Mouse (Mus musculus): ENCODE results near the gene Rnf185.

The Rnf185 gene

DNA sequence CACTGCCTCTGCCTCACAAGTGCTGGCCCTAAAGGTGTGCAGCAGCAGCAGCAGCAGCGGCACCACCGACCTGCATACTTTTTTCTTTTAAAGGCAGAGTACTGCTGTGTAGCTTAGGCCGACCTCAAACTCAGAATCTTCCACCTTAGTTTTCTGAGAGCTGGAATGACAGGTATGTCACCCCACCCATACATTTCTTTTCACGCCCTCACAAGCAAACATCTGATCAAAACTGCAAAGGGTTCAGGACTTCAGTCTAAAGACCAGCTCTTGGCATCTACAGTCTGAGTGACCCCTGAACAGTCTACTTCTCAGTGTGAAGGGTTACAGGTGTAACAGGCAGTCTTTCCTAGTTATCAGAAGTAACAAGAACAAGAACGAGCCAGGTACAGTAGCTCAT lies 61.4 kb downstream of the Rnf185 start:
- no peak for DNase-seq

GRCm38 (mm10) chr11:3389996-3390395 lies 62.2 kb downstream of the Rnf185 start:
- DNase-seq: no peak

- no peak for DNase-seq
These were observed 64.5 kb downstream of the Rnf185 start for GRCm38 (mm10) chr11:3387482-3388196.

DNA sequence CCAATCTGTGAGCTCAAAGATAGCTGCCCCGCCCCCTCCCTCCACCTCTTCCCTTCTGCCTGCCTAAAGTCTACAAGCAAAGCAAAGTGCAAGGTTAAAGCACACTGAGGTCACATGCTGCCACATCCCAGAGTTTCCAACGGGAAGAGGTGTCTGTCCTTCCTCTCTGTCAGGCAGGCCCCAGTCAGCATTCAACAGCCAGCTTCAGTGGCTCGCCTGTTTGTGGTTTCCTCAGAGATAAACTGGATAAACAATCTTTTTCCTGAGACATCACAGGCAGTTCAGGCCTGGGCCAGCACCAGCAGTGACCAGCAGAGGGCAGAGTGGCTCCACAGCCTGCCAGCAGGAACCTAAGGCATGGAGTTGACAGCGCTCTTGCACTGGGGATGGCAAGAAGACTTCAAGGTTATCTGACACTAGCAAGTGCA lies 65.2 kb downstream of the Rnf185 start:
- DNase-seq: peak; percentile 84

DNA sequence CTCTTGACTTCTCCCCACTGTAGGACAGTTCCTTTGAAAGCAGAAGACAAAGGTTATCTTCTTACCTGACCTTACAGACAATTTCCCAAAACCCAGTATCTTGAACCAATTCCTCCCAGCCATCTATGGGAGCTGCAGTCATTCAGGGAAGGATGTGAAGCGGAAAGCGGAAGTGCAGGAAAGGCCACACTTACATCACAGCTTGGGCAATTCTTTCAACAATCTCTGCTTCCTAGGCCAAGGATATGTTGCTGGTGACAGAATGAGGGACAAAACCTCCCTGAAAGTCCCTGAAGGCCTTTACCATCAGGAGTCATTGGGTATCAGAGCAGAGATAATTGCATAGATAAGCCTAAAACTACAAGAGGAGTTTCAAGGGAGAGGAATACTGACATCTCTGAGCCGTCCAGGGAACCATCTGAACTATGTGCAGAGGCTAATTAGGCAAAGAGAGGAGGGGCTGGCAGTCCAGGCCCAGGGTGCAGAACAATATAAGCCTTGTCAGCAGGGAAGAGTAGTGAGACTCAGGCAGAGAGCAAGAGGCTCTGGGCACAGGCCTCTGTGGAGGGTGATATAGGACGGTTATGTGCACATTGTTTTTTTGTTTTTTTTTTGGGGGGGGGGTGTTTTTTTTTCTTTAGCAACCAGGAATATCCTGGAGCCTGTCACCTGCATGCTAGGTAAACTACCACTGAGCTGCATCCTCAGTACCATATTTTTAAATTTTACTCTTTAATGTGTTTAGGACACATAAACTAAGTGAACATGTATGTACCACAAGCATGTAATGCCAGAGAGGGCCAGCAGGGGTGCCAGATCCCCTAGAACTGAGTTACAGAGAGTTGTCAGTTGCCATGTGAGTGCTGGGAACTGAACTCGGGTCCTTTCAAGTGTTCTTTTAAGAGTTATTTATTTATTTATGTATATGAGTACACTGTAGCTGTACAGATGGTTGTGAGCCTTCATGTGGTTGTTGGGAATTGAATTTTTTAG lies 69.3 kb downstream of the Rnf185 start:
- DNase-seq: no peak

- DNase-seq: no peak
These were observed 70.9 kb downstream of the Rnf185 start for GRCm38 (mm10) chr11:3381148-3381814.

DNA sequence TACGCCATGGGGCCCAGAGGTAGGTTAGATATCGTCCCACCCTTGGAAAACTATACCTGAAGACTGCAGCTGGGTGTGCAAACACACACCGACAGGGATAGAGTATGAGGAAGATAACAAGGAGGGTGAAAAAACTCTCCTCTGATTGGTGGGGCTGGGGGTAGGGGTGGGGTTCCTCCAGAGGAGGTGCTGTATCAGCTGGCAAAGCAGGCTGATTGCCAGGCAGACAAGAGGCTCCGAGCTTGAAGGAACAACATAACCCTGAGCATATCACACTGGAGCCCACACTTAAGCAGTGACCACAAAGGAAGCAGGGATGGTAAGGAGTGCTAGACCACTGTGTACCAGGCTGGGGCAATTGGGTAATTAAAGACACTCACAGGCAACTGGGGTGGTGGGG lies 72.7 kb downstream of the Rnf185 start:
- DNase-seq: no peak

DNA sequence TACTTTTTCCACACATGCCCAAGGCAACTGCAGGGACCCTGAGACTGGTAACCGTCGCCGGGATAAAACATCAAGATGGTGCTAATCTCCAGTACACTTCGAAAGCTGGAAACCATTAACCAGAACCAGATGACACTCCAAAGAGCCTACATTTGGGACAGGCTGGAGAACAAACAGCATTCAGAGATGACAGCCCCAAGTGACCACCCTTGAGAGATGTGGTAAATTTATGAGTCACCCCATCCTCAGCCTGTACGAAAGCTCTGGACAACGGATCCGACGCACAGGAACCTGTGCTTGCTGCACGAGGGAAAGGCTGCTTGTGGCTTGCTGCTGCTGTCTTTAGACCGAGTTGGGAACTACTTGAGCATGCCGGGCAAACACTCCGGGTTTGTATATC lies 77.4 kb downstream of the Rnf185 start:
- no peak for DNase-seq

DNA sequence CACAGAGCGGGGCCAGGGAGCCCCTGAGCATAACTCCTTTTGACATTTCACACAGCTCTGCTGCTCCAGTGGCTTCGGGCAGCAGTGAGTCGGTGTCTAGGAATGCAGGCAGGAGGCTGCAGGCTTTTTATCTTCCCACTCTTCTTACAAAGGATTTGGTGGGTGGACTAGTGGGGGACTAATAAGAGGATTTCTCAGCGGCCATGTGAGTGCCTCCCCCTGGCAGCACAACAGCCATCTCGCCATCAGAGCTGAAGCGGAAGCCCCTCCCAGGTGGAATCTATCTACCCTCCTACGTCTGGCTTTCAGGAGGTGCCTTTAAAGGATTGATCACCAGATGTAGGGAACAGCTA lies 77.9 kb downstream of the Rnf185 start:
- DNase-seq: no peak

DNA sequence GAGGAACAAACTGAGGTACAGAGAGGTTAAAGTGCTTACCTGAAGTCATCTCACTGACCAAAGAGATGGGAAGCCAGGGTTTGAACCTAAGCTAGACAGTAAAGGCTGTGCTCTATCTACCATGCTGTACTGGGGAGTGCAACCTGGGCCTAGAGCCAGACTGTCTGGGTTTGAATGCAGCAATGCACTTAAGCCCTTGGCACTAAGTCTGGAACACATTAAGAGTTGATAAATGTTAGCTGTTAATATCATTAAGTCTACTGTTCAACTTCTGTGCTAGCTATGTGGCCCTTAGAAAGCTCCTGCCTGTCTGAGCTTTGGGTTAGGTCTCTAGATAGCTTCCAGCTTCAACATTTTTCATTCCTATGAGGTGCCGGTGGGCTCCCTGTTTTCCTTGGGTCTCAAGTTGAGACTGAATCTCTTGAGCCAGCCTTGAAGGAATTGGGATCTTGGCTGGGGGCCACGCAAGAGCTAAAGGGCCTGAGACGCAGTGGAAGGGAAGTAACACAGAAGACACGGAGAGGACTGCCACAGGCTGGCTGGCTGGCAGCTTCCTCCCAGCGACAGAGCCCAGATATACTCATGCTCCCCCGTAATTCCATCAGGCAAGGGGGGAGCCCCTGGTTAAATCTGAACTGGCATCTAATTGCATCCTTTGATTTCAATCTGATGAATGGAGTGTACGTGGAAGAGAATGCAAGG lies 78.4 kb downstream of the Rnf185 start:
- DNase-seq: no peak

DNA sequence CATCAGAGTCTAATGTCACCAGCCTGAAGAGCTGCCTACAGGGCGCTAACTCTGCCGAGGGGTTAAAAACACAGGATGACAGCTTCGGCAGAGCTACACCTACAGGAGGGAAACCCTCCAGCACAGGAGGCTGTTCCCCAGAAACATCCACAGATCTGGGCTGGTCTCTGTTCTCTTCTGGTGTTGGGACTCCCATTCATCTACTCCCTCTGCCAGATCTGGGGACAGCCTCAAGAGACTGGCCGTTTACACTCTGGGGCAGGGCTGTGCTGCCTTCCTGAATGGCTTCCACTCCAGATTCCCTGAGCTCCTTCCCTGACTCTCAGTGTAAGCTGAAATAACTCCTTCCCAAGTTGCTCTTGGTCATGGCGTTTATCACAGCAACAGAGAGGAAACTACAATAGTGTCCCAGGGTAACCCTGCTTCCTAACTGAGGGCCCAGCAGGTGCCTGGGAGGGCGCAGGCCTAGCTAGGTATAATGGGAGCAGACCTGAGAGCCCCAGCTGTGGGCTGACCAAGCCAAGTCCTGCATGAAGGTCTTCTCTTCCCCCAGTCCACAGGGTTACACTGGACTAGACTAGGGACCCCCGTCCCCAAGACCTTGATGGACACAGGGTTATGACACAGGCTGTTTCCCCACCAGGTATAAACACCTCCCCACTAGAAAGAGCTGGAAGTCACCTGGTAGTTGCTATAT lies 80.4 kb downstream of the Rnf185 start:
- no peak for DNase-seq

- DNase-seq: peak; percentile 74
These were observed 81.1 kb downstream of the Rnf185 start for GRCm38 (mm10) chr11:3370928-3371598.

GRCm38 (mm10) chr11:3370162-3370561 lies 82.0 kb downstream of the Rnf185 start:
- no peak for DNase-seq

- DNase-seq: no peak
These were observed 82.7 kb downstream of the Rnf185 start for GRCm38 (mm10) chr11:3369449-3369848.

- DNase-seq: no peak
These were observed 83.2 kb downstream of the Rnf185 start for GRCm38 (mm10) chr11:3368983-3369382.

DNA sequence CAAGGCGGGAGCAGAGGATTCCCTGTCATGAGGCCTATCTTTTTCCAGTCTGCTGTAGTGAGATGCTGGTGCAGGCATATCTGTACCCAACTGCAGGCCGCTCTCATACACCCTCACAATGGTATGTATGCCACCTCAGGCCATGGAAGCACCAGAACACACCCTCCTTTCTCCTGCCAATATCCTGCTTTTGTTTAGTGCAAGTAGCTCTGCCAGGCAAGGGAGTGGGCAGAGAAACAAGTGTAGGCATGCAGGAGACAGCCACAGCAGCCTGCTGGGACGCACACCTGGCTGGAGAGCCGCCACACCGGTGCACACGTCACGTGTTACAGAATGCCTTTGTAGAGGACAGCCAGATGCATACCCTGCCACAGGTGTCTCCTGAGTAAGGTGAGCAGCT lies 85.8 kb downstream of the Rnf185 start:
- no peak for DNase-seq

All from cerebellum, adult 11 months (tissue).